Mouse (Mus musculus) common myeloid progenitor, adult 5-6 weeks (primary cell): ENCODE measurements around the gene Olfr1201. TPM values are rescaled to one million over a fixed set of nuclear protein-coding genes. Genes with fewer than 3 reads are reported as not detected.

Source experiments
- ATAC-seq: replicated peaks from 2 replicates; pipeline ENCODE4 v1.8.0; 2016; ENCODE audit warnings: low read depth, mild to moderate bottlenecking, moderate TSS enrichment, inconsistent platforms; ENCODE audit not compliant: poor library complexity, severe bottlenecking
- total RNA-seq: library from RNA; stranded (forward); fragments of 200-1000, 187-1606 nt; gene quantifications from 2 replicates; pipeline ENCODE4 v1.2.3, GENCODE M21; 2017

Gene Olfr1201
- total RNA-seq = not detected in 2 replicates

- ATAC-seq = no peak
Measured at GRCm38 (mm10) chr2:88792736-88793135, at the start of gene Olfr1201. Gene Olfr1201 (plus strand): TSS chr2:88793036.

- ATAC-seq = no peak
Measured at GRCm38 (mm10) chr2:88743379-88743778, 49.5 kb upstream of the Olfr1201 start.

DNA sequence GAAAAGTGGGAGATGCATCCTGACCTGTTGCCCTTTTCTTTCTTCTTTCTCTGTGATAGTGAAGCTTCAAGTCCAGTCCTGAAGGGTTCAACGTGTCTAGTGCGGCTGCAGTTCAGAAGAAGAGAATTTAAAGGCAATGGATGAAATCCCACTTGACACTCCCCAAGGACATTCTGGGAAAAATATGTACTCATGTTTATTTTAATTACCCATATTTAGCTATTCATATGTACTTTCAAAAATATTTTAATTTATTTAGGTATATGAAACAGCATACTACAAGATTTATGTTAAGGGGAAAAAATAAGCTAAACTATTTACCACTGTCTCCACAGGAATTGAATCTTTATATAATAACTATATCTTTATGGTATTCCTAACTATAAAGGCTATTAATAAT, 41.6 kb upstream of the Olfr1201 start, which contains the start of gene Olfr1198:
Gene Olfr1198, minus strand, starts transcription at position 101 of the 400 bp plus-strand sequence.
- no peak for ATAC-seq

DNA sequence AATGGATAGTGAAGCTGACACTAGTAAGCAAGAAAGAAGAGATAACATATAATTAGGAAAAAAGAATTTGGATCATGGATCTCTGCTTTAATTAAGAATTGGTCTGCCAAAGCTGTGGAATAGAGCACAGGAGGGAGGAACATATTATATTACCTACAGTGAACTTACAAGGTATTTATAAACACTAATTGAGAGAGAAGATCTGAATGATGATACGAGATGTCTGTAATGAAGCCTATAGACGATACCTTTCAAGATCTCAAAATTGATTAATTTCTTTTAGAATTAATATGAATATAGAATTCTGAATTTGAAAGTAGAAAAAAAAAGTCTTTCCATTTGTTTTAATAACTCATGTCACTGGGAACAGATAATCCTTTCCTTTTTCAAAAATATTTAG, 32.5 kb upstream of the Olfr1201 start, which contains the start of gene Olfr1199:
Gene Olfr1199, minus strand, starts transcription at position 101 of the 400 bp plus-strand sequence.
- no peak for ATAC-seq

DNA sequence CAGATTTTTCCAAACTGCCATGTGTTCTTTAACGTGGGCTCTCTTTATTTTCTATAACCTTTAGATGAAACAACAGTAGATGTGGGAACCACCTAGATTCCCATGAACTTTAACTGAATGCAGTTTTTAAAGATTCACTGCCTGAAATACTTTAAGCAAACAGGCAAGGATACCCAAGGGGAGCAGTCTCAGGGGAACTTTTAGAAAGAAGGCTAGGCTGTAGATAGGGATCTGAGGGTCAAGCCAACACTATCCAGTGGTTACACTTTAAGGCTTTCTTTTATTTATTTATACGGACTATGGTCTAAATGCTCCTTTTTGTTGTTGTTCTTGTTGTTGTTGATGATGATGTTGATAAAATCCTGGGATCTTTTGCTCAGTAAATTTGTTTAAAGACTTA, 22.4 kb upstream of the Olfr1201 start, which contains the start of gene Olfr1200:
Gene Olfr1200, minus strand, starts transcription at position 101 of the 400 bp plus-strand sequence.
- no peak for ATAC-seq

- ATAC-seq = no peak
Measured at GRCm38 (mm10) chr2:88814196-88814595, 21.4 kb downstream of the Olfr1201 start, which contains the start of gene Olfr1202. Gene Olfr1202 (plus strand): TSS chr2:88814496.

- ATAC-seq = no peak
Measured at GRCm38 (mm10) chr2:88829437-88829836, 36.6 kb downstream of the Olfr1201 start, which contains the start of gene Olfr1205. Gene Olfr1205 (plus strand): TSS chr2:88829737.

- no peak for ATAC-seq
Measured at GRCm38 (mm10) chr2:88838477-88838876, 45.6 kb downstream of the Olfr1201 start.

Other genes with a start within 250 kb of the Olfr1201 start
- not detected in 2 replicates for gene Olfr1188, start 236.1 kb upstream of the Olfr1201 start, total RNA-seq
- gene Olfr1189, start 206.6 kb upstream of the Olfr1201 start, total RNA-seq = not detected in 2 replicates
- not detected in 2 replicates for gene Olfr1191-ps1, start 152.5 kb upstream of the Olfr1201 start, total RNA-seq
- gene Olfr1192-ps1, start 144.5 kb upstream of the Olfr1201 start, total RNA-seq = not detected in 2 replicates
- gene Olfr1193, start 117.4 kb upstream of the Olfr1201 start, total RNA-seq = not detected in 2 replicates
- gene Olfr1195, start 103.8 kb upstream of the Olfr1201 start, total RNA-seq = not detected in 2 replicates
- not detected in 2 replicates for gene Olfr1196, start 88.4 kb upstream of the Olfr1201 start, total RNA-seq
- gene Olfr1197, start 60.7 kb upstream of the Olfr1201 start, total RNA-seq = not detected in 2 replicates
- gene Olfr1198, start 41.7 kb upstream of the Olfr1201 start, total RNA-seq = not detected in 2 replicates
- gene Olfr1199, start 32.6 kb upstream of the Olfr1201 start, total RNA-seq = not detected in 2 replicates
- gene Olfr1200, start 22.5 kb upstream of the Olfr1201 start, total RNA-seq = not detected in 2 replicates
- gene Olfr1202, start 21.5 kb downstream of the Olfr1201 start, total RNA-seq = not detected in 2 replicates
- not detected in 2 replicates for gene Olfr1205, start 36.7 kb downstream of the Olfr1201 start, total RNA-seq
- gene Olfr1204, start 56.3 kb downstream of the Olfr1201 start, total RNA-seq = not detected in 2 replicates
- gene Olfr1206, start 70.2 kb downstream of the Olfr1201 start, total RNA-seq = not detected in 2 replicates
- gene Olfr1208, start 109.3 kb downstream of the Olfr1201 start, total RNA-seq = not detected in 2 replicates
- gene Olfr1209, start 122.1 kb downstream of the Olfr1201 start, total RNA-seq = not detected in 2 replicates
- gene Olfr1211, start 145.1 kb downstream of the Olfr1201 start, total RNA-seq = not detected in 2 replicates
- not detected in 2 replicates for gene Olfr1212, start 160.9 kb downstream of the Olfr1201 start, total RNA-seq
- gene Gm13762, start 187.2 kb downstream of the Olfr1201 start, total RNA-seq = not detected in 2 replicates
- gene Olfr1214, start 199.6 kb downstream of the Olfr1201 start, total RNA-seq = not detected in 2 replicates
- not detected in 2 replicates for gene Olfr1215, start 213.9 kb downstream of the Olfr1201 start, total RNA-seq
- not detected in 2 replicates for gene Olfr1216, start 225.3 kb downstream of the Olfr1201 start, total RNA-seq
- gene Olfr1217, start 239.0 kb downstream of the Olfr1201 start, total RNA-seq = not detected in 2 replicates